Mouse (Mus musculus) megakaryocyte, embryonic 14.5 days (primary cell): ENCODE measurements around the gene Elmod1.

ENCODE experiments used
- FLI1 ChIP-seq: IDR thresholded peaks from 2 replicates; pipeline ENCODE4 v1.6.1; 2012; ENCODE audit warnings: low read length, inconsistent platforms, mixed read lengths
- GATA1 ChIP-seq: IDR thresholded peaks from 3 replicates; pipeline ENCODE4 v1.6.1; 2012; ENCODE audit warnings: mixed read lengths, low read length, inconsistent platforms, borderline replicate concordance

GRCm38 (mm10) chr9:53972358-53972757, 2.7 kb downstream of the Elmod1 start:
- TF ChIP-seq GATA1 (no peak), FLI1 (no peak)
